Mouse (Mus musculus) liver, adult 2 months (tissue): Measurements from ENCODE around the gene Ffar1.

Source experiments
- CTCF ChIP-seq: fragments of 200-500 bp; IDR thresholded peaks from 2 replicates; pipeline ENCODE4 v1.5.1; 2011; ENCODE audit warnings: low read depth, low read length, control low read depth
- POLR2A ChIP-seq: fragments of 200-500 bp; IDR thresholded peaks from 2 replicates; pipeline ENCODE4 v1.6.1; 2011; ENCODE audit warnings: low read length, control low read depth; ENCODE audit not compliant: insufficient read depth; ENCODE audit errors: extremely low read depth

DNA sequence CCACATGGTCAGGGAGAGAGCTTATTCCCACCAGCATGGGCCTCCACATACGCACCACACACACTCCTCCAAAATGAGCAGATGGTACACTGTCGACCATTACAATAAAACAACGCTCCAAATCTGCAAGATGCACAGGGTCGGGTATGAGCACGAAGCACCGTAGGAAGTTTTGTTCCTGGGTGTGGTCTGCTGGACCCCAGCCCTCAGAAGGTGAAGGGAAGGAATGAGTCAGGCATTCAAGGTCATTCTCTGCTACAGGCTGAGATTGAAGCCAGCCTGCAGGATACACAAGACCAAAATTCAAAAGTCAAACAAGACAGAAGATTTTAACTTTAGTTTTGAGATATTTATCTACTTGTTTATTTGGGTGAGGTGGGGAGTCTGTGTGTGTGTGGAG is 13.4 kb downstream of the Ffar1 start:
- no peak for TF ChIP-seq POLR2A
- no peak for TF ChIP-seq CTCF
